Mouse (Mus musculus): ENCODE results near the gene Foxf1. TPM values are rescaled to one million over a fixed set of nuclear protein-coding genes. Genes with fewer than 3 reads are reported as not detected.

Foxf1 gene
- polyA plus RNA-seq, 1 experiment, result 0.04 TPM

GRCm38 (mm10) chr8:121078721-121079120 lies 5.5 kb upstream of the Foxf1 start:
- no peak overlapping the region for H3ac ChIP-seq (ENCODE audit: control insufficient read depth, insufficient read length, low read depth)
- H3K27me3 ChIP-seq (ENCODE audit: control insufficient read depth, insufficient read depth, insufficient read length), result peaks cover 94% of the 10 kb centered on the region
- TF ChIP-seq FOSL1 (IDR thresholded peaks at IDR 0.05; ENCODE audit: insufficient read depth, low read length, poor library complexity, severe bottlenecking), result no peak
- no peak for TF ChIP-seq CTCF (IDR thresholded peaks at IDR 0.05; ENCODE audit: control insufficient read depth, insufficient read depth, insufficient read length)
- no peak for TF ChIP-seq CEBPB (IDR thresholded peaks at IDR 0.05; ENCODE audit: low read depth)
- no peak for TF ChIP-seq USF1 (IDR thresholded peaks at IDR 0.05; ENCODE audit: low read depth)
- no peak for TF ChIP-seq MAX (IDR thresholded peaks at IDR 0.05)
- no peak for TF ChIP-seq MYOD1 (IDR thresholded peaks at IDR 0.05; ENCODE audit: control insufficient read depth, insufficient read length, low read depth)
- TF ChIP-seq MYOG (IDR thresholded peaks at IDR 0.05; ENCODE audit: control insufficient read depth, extremely low read depth, insufficient read length), result no peak
- H3K4me3 ChIP-seq (ENCODE audit: insufficient read depth, poor library complexity, severe bottlenecking), result no peak overlapping the region
- no peaks in the 10 kb centered on the region for H3K79me3 ChIP-seq (ENCODE audit: low read depth)
- H3K36me3 ChIP-seq (ENCODE audit: control insufficient read depth, insufficient read depth), result no peaks in the 10 kb centered on the region
- H3K79me2 ChIP-seq (ENCODE audit: control insufficient read depth, insufficient read depth), result no peaks in the 10 kb centered on the region

DNA sequence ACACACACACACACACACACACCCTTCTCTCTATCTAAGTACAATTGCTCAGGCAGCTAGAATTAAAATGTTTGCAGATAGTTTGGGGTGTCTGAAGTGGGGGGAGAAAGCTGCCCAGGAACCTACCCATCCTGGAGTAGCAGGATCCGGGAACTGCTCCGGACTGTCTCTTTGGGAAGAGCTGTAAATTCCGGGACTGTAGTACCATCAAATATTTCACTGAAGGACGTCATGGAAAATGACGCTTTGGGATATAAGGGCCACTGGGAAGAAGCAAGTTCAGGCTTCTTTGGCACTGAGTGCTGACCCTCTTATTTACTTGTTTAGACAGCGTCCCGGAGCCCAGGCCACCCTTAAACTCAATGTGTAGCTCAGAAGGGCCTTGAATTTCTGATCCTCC lies 5.0 kb upstream of the Foxf1 start:
- no peaks in the 10 kb centered on the region for H3K36me3 ChIP-seq (ENCODE audit: control insufficient read depth, insufficient read depth)
- H3K27me3 ChIP-seq (ENCODE audit: control insufficient read depth, insufficient read depth, insufficient read length), result peaks cover 94% of the 10 kb centered on the region
- no peak overlapping the region for H3K4me3 ChIP-seq (ENCODE audit: insufficient read depth, poor library complexity, severe bottlenecking)
- no peaks in the 10 kb centered on the region for H3K79me3 ChIP-seq (ENCODE audit: low read depth)
- no peak overlapping the region for H3ac ChIP-seq (ENCODE audit: control insufficient read depth, insufficient read length, low read depth)
- H3K79me2 ChIP-seq (ENCODE audit: control insufficient read depth, insufficient read depth), result no peaks in the 10 kb centered on the region
- TF ChIP-seq CTCF (IDR thresholded peaks at IDR 0.05; ENCODE audit: control insufficient read depth, insufficient read depth, insufficient read length) (no peak), CEBPB (IDR thresholded peaks at IDR 0.05; ENCODE audit: low read depth) (no peak), MAX (IDR thresholded peaks at IDR 0.05) (no peak), MYOG (IDR thresholded peaks at IDR 0.05; ENCODE audit: control insufficient read depth, extremely low read depth, insufficient read length) (no peak), USF1 (IDR thresholded peaks at IDR 0.05; ENCODE audit: low read depth) (no peak), MYOD1 (IDR thresholded peaks at IDR 0.05; ENCODE audit: control insufficient read depth, insufficient read length, low read depth) (no peak), FOSL1 (IDR thresholded peaks at IDR 0.05; ENCODE audit: insufficient read depth, low read length, poor library complexity, severe bottlenecking) (no peak)

DNA sequence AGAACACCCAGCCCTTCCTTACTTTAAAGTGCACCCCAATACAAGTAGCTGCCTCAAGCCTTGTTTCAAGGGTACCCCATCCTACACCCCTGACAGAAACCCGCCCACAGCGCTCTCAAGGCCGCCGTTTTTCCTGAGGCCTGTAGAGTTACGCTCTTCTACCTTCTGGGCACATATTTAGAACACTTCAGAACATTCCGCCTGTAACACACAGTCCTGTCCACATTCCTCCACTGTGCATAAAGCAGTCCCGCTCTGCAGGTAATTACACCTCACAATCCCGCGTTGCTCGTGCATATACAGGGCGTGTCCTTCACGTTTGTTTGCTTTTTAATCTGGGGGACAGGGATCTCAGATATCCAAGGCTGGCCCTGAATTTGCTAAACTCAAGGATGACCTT lies 4.2 kb upstream of the Foxf1 start:
- no peaks in the 10 kb centered on the region for H3K79me2 ChIP-seq (ENCODE audit: control insufficient read depth, insufficient read depth)
- H3K36me3 ChIP-seq (ENCODE audit: control insufficient read depth, insufficient read depth), result no peaks in the 10 kb centered on the region
- H3K4me3 ChIP-seq (ENCODE audit: insufficient read depth, poor library complexity, severe bottlenecking), result no peak overlapping the region
- H3K79me3 ChIP-seq (ENCODE audit: low read depth), result no peaks in the 10 kb centered on the region
- peaks cover 94% of the 10 kb centered on the region for H3K27me3 ChIP-seq (ENCODE audit: control insufficient read depth, insufficient read depth, insufficient read length)
- no peak overlapping the region for H3ac ChIP-seq (ENCODE audit: control insufficient read depth, insufficient read length, low read depth)
- TF ChIP-seq MYOD1 (IDR thresholded peaks at IDR 0.05; ENCODE audit: control insufficient read depth, insufficient read length, low read depth) (no peak), CEBPB (IDR thresholded peaks at IDR 0.05; ENCODE audit: low read depth) (no peak), FOSL1 (IDR thresholded peaks at IDR 0.05; ENCODE audit: insufficient read depth, low read length, poor library complexity, severe bottlenecking) (no peak), CTCF (IDR thresholded peaks at IDR 0.05; ENCODE audit: control insufficient read depth, insufficient read depth, insufficient read length) (no peak), MAX (IDR thresholded peaks at IDR 0.05) (no peak), MYOG (IDR thresholded peaks at IDR 0.05; ENCODE audit: control insufficient read depth, extremely low read depth, insufficient read length) (no peak), USF1 (IDR thresholded peaks at IDR 0.05; ENCODE audit: low read depth) (no peak)

GRCm38 (mm10) chr8:121080361-121081090 lies 3.7 kb upstream of the Foxf1 start:
- TF ChIP-seq MYOG (IDR thresholded peaks at IDR 0.05; ENCODE audit: control insufficient read depth, extremely low read depth, insufficient read length), result no peak
- TF ChIP-seq MAX (IDR thresholded peaks at IDR 0.05), result no peak
- H3ac ChIP-seq (ENCODE audit: control insufficient read depth, insufficient read length, low read depth), result no peak overlapping the region
- peaks cover 99% of the 10 kb centered on the region for H3K27me3 ChIP-seq (ENCODE audit: control insufficient read depth, insufficient read depth, insufficient read length)
- H3K4me3 ChIP-seq (ENCODE audit: insufficient read depth, poor library complexity, severe bottlenecking), result no peak overlapping the region
- H3K79me3 ChIP-seq (ENCODE audit: low read depth), result no peaks in the 10 kb centered on the region
- no peaks in the 10 kb centered on the region for H3K79me2 ChIP-seq (ENCODE audit: control insufficient read depth, insufficient read depth)
- H3K36me3 ChIP-seq (ENCODE audit: control insufficient read depth, insufficient read depth), result no peaks in the 10 kb centered on the region

DNA sequence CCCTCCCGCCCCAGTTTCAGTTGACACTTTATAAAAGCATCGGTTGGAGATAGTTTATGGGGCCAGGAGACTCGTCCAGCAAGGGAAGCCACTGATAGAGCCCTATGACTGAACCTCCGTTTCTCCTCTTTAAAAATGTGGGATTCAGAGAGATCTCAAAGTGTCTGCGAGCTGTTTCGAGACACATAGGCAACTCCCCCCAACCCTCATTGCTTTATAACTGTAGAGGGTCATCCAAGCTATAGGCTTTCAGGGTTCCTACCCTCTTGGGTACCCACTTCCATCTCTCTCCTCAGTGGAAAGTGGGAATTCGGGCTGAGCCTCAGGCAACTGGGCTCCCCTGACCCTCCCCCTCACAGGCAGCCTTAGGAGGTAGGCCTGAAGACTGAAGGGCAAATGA lies 2.8 kb upstream of the Foxf1 start:
- Histone ChIP-seq H3K79me2 (ENCODE audit: control insufficient read depth, insufficient read depth) (no peaks in the 10 kb centered on the region), H3K27me3 (ENCODE audit: control insufficient read depth, insufficient read depth, insufficient read length) (peaks cover 100% of the 10 kb centered on the region), H3ac (ENCODE audit: control insufficient read depth, insufficient read length, low read depth) (no peak overlapping the region), H3K36me3 (ENCODE audit: control insufficient read depth, insufficient read depth) (no peaks in the 10 kb centered on the region), H3K79me3 (ENCODE audit: low read depth) (no peaks in the 10 kb centered on the region), H3K4me3 (ENCODE audit: insufficient read depth, poor library complexity, severe bottlenecking) (no peak overlapping the region)
- TF ChIP-seq CEBPB (IDR thresholded peaks at IDR 0.05; ENCODE audit: low read depth) (no peak), MYOG (IDR thresholded peaks at IDR 0.05; ENCODE audit: control insufficient read depth, extremely low read depth, insufficient read length) (no peak), MYOD1 (IDR thresholded peaks at IDR 0.05; ENCODE audit: control insufficient read depth, insufficient read length, low read depth) (no peak), FOSL1 (IDR thresholded peaks at IDR 0.05; ENCODE audit: insufficient read depth, low read length, poor library complexity, severe bottlenecking) (no peak), MAX (IDR thresholded peaks at IDR 0.05) (no peak), USF1 (IDR thresholded peaks at IDR 0.05; ENCODE audit: low read depth) (no peak), CTCF (IDR thresholded peaks at IDR 0.05; ENCODE audit: control insufficient read depth, insufficient read depth, insufficient read length) (no peak)
